Mouse (Mus musculus) gastrocnemius, postnatal 36 days (tissue): ENCODE measurements around the gene Ehmt2. TPM values are rescaled to one million over a fixed set of nuclear protein-coding genes. Genes with fewer than 3 reads are reported as not detected.
"Not testable (repeated sequence)": the region's sequence is repeated elsewhere in the genome, so short reads cannot be mapped to it uniquely, and the experiment has no call there.

Source experiments
- DNase-seq, 2 experiments: peaks; one replicate each; pipeline ENCODE4 v3.0.0; 2022
- intact Hi-C: fragments of 180-260 bp; cut with DNase I; formaldehyde crosslinking; loops from one replicate; pipeline ENCODE4 v1.15.1; 2025
- total RNA-seq, 2 experiments: library from RNA; stranded (reverse); gene quantifications; 2 replicates each; pipeline ENCODE4 v1.2.3; 2021

Ehmt2 gene
- total RNA-seq, 2 experiments from 2014 or later: 24.7 to 28.2 TPM

DNA sequence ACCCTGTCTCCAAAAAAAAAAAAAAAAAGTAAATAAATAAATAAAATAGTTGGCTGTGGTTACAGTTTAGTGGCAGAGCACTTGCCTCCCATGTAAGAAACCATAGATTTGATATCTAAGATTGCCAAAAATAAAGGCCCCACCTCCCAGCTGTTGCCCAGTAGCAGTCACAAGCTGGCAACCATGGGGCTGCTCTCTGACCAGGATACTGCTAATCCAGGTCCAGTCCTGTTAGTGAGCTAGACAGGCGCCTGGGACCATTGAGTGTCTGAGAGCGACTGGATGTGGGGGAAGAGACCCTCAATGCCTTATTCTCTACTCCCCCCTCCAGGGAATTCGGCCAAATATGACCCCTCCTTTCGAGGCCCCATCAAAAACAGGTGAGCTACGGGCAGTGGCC lies 18.0 kb downstream of the Ehmt2 start:
- intact Hi-C loops: no loop called here
- DNase-seq: no peak

DNA sequence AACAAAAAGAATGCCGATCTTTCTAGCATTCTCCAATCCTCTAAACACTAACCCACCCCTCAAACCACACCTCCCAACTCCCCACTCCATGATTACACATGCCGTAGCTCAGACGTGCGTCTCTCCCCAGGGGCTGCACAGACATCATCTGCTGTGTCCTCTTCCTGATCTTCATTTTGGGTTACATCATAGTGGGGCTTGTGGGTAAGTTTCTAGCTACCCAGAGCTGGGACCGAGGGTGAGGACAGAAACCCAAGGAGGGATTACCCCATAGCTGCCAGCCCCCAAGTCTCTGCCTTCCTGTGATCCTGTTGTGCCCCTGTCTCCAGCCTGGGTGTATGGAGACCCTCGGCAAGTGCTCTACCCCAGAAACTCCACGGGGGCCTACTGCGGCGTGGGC lies 18.9 kb downstream of the Ehmt2 start:
- no peak for DNase-seq
- intact Hi-C loops: no loop called here

- no peak for DNase-seq
- intact Hi-C loops: no loop called here
Measured at GRCm38 (mm10) chr17:34922939-34923338, 24.7 kb downstream of the Ehmt2 start.

DNA sequence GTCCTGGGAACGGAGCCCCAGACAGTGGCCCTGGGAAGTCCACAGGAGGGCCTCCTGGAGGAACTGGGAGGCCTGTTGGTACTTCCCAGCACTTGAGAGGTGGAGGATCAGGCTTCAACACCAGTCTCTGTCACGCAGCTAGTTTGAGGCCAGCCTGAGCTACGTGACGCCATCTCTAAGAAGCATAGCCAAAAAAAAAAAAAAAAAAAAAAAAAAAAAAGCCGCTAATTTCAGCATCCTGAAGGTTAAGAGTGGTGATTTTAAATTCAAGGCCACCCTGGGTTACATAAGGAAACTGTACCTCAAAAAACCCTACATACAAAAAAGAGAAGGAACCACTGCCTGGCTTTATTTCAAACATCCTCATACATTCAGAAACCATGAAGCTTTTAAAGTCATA lies 26.0 kb downstream of the Ehmt2 start:
- DNase-seq: no peak

GRCm38 (mm10) chr17:34927306-34928019 lies 29.2 kb downstream of the Ehmt2 start:
- DNase-seq: no peak
- intact Hi-C loops: no loop called here

More for the DNA sequence above, 26.0 kb downstream of the Ehmt2 start:
- intact Hi-C loops: no loop called here

DNA sequence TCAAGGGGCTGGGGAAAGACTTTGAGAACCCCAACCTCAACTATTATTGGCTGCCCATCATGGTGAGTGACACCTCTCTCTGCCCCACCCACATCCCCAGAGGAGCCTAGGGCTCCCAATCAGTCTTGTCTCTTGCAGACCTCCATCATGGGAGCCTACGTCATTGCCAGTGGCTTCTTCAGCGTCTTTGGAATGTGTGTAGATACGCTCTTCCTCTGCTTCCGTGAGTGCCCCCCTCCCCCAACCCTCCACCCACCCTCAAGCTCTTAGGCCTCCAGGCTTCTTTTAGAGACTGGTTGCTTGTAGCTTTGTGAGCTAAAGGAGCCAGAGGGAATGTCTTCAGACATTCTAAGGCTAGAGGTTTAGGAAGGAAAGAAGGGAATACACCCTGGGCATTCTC lies 30.6 kb downstream of the Ehmt2 start:
- no peak for DNase-seq
- intact Hi-C loops: no loop called here

DNA sequence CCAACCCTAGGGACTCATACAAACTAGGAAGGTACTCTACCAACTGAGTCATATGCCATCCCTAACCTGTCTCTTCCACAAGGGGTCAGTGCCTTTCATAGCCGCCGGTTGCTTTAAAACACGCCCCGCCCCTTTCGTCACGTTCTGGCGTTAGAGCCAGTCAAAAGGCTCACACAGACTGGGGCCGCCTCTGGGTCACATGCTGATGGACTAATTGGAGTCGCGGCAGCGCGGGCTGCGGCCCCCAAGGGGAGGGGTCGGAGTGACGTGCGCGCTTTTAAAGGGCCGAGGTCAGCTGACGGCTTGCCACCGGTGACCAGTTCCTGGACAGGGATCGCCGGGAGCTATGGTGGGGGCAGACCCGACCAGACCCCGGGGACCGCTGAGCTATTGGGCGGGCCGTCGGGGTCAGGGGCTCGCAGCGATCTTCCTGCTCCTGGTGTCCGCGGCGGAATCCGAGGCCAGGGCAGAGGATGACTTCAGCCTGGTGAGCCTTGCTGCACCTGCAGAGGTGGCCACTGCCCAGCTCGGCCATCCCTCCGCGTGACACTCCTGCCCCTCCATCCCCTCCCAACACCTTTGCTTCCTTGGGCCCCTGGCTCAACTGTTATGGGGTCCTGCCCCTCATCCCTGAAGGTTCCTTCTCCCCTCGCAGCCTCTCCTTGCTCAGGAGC lies 32.9 kb downstream of the Ehmt2 start, which contains the start of gene Neu1:
Neu1 (plus strand) TSS at position 193 of the 674 bp plus-strand sequence.
- DNase-seq: peak; percentile 98 to 99
- intact Hi-C loops: loop anchor here (10.0 kb wide), 1 partner anchor 54 kb away; the partner anchor contains the start of gene Lsm2

DNA sequence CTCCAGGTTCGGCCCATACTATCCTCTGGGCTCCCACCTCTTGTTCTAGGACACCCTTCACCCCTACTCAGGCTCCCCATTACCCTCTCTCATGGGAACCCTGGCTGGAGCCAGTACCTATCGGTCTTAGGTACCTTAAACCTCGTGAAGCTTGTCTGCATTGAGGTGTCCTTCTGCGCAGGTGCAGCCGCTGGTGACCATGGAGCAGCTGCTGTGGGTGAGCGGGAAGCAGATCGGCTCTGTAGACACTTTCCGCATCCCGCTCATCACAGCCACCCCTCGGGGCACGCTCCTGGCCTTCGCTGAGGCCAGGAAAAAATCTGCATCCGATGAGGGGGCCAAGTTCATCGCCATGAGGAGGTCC lies 33.4 kb downstream of the Ehmt2 start:
- intact Hi-C loops: loop anchor here (10.0 kb wide), 1 partner anchor 53 kb away; the partner anchor contains the start of gene Lsm2
- no peak for DNase-seq

DNA sequence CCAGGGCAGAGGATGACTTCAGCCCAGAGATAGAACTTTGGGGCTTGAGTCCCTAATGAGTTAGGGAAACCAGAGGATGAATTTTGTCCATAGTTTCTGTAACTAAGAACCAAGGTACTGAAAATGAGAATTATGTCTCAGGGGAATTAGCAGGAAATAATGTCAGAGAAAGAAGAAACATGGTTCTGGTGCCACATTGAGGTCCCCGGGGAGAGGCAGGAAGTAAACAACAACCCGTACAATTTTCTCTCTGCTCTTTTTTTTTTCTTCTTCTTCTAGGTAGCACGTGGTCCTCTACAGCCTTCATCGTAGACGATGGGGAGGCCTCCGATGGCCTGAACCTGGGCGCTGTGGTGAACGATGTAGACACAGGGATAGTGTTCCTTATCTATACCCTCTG lies 34.0 kb downstream of the Ehmt2 start:
- intact Hi-C loops: loop anchor here (10.0 kb wide), 1 partner anchor 53 kb away; the partner anchor contains the start of gene Lsm2

DNA sequence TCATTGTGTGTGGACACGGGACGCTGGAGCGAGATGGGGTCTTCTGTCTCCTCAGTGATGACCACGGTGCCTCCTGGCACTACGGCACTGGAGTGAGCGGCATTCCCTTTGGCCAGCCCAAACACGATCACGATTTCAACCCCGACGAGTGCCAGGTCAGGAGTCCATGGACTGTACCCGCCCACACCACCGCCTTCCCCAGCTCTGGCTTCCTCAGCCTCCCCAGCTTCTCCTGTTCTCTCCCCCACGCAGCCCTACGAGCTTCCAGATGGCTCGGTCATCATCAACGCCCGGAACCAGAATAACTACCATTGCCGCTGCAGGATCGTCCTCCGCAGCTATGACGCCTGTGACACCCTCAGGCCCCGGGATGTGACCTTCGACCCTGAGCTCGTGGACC lies 35.8 kb downstream of the Ehmt2 start:
- intact Hi-C loops: loop anchor here (10.0 kb wide), 1 partner anchor 51 kb away; the partner anchor contains the start of gene Lsm2
- DNase-seq: no peak

More for the DNA sequence above, 34.0 kb downstream of the Ehmt2 start:
- no peak for DNase-seq

DNA sequence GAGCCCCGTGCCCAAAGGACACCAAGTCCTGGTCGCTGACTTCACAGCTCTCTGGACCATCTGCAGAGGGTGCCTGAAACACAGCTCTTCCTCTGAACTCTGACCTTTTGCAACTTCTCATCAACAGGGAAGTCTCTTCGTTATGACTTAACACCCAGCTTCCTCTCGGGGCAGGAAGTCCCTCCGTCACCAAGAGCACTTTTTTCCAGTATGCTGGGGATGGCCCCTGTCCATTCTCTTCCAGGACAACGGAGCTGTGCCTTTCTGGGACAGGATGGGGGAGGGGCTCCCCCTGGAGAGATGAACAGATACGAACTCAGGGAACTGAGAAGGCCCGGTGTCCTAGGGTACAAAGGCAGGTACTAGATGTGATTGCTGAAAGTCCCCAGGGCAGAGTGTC lies 36.6 kb downstream of the Ehmt2 start:
- intact Hi-C loops: loop anchor here (10.0 kb wide), 1 partner anchor 50 kb away; the partner anchor contains the start of gene Lsm2

GRCm38 (mm10) chr17:34937960-34938505 lies 39.8 kb downstream of the Ehmt2 start:
- DNase-seq: no peak
- intact Hi-C loops: loop anchor here (10.0 kb wide), 1 partner anchor 47 kb away; the partner anchor contains the start of gene Lsm2

More for the DNA sequence above, 36.6 kb downstream of the Ehmt2 start:
- no peak for DNase-seq

DNA sequence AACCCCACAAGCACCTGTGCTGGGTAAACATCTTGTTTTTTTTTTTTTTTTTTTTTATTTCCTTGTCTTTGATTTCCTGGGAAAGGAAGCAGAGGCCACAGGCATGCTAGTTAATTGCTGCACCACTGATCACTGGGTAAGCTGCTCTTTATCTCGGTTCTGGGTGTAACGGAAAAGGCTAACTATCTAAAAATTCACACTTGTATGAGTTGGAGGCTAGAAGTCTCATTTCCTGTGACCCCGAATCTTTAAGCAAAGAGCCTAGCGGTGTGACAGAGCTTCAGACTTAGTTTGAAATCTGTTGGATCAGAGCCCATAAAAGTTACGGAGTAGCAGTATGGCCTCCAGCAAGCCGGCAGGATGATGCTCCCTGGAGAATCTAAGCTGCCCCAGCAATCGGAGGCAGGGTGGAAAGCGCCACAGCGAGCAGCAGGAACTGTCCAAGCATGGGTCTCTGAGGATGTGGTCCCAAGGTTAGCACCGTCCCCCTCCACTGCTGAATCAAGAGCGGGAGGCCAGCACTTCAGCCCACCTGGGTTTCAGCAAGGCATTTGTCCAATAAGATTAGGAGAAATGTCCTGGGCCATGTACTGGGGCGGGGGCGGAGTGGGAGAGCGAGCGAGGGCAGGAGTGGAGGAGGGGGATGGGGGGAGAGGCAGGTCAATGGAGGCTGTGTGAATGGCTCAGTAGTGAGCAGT lies 43.2 kb downstream of the Ehmt2 start:
- DNase-seq: no peak
- intact Hi-C loops: no loop called here

DNA sequence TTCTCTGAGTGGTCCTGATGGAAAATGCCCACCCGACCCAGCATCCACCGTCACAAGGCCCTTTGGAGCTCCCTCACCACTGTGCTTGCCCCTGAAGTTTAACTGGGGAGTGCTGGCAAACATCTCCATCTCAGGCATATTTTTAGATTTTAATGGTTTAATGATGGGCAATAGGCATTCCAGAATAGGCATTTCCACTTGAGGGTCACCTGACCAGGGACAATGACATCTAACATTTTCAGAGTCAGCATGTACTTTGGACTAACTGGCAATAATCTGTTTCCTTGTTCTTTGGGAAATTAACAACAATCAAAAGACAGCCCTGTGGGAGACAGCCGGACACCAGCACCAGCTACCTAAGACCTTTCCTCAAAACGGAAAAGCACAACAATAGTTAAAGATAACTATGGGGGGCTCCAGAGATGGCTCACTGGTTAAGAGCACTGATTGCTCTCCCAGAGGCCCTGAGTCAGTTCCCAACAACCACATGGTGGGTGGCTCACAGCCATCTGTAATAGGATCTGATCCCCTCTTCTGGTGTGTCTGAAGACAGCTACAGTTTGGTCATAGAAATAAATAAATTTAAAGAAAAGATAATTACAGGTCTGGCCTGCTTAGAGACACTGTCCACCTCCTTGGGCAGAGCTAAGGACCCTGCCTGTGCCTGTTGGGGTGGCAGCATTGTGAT lies 45.0 kb downstream of the Ehmt2 start:
- no peak for DNase-seq
- intact Hi-C loops: no loop called here

- intact Hi-C loops: no loop called here
- no peak for DNase-seq
Measured at GRCm38 (mm10) chr17:34944362-34944761, 46.1 kb downstream of the Ehmt2 start.

GRCm38 (mm10) chr17:34946486-34947140 lies 48.3 kb downstream of the Ehmt2 start:
- DNase-seq: no peak
- intact Hi-C loops: no loop called here

DNA sequence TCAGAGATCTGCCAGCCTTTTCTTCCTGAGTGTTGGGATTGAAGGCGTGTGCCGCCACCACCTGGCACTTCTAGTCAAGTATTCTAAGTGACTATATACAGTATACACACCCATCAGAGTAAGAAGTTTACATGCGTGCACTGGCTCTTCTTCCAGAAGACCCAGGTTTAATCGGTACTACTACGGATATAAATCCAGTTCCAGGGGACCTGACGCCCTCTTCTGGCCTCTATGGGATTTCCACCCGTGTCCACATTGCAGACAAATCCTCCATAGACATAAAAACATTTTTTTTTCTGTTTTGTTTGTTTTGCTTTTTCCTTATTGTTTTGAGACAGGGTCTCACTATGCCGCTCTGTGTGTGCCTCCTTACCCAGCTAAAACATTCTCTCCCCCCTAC lies 49.3 kb downstream of the Ehmt2 start:
- DNase-seq: no peak
- intact Hi-C loops: no loop called here

GRCm38 (mm10) chr17:34948721-34949552 lies 50.7 kb downstream of the Ehmt2 start:
- DNase-seq, intact Hi-C loops: not testable (repeated sequence)

- no peak for DNase-seq
- intact Hi-C loops: no loop called here
Measured at GRCm38 (mm10) chr17:34949553-34949969, 51.3 kb downstream of the Ehmt2 start.
